Mouse (Mus musculus): ENCODE results near the gene Gpbp1.

The Gpbp1 gene

DNA sequence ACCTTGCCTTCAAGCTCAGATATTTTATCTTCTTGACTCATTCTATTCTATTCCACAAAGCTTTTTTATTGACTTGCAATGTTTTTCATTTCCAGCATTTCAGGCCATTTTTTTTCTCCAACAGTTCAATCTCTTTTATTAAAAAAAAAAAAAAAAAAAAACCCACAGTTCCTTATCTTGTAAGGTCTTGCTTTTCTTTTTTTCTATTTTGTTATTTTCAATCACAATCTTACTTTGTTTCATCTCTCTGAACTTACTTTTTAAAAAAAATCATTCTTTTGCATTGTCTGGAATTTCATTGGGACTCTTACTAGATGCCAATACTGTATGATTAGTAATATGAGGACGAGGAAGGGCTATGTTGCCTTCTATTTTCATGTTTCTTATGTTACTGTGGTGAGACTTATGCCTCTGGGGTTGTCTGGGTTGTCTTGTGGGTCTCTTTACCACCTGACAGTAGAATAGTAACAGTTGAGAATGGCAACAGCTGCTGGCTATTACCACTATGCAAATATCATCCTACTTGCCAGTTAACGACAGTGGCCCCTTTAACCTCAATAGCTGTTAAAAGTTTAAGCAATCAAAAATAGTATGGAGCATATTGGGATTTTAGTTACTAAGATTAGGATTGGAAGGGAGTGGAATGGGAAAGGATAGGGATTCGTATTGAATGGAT is 19.2 kb downstream of the Gpbp1 start:
- in situ Hi-C loops (cut with MboI; ENCODE audit: low sequenced_read_pairs) = loop anchor here (25.0 kb wide), 1 partner anchor 792 kb away; no protein-coding TSS in a partner anchor

DNA sequence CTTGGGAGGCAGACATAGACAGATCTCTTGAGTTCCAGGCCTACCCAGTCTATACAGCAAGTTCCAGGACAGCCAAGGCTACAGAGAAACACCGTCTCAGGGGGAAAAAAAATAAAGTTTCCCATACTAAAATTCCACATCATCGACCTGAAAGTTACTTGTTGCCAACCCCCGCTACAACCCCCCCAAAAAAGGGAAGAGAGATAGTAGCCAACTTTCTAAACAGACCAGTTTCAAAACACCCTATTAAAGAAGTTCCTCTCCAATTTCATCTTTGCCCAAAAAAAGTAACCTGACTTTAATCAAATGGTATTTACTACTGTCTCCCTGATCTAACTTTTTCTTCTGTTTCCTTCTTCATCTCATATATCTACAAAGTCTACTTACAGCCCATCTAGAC is 22.6 kb downstream of the Gpbp1 start:
- in situ Hi-C loops (cut with MboI; ENCODE audit: low sequenced_read_pairs) = loop anchor here (25.0 kb wide), 1 partner anchor 795 kb away; no protein-coding TSS in a partner anchor

DNA sequence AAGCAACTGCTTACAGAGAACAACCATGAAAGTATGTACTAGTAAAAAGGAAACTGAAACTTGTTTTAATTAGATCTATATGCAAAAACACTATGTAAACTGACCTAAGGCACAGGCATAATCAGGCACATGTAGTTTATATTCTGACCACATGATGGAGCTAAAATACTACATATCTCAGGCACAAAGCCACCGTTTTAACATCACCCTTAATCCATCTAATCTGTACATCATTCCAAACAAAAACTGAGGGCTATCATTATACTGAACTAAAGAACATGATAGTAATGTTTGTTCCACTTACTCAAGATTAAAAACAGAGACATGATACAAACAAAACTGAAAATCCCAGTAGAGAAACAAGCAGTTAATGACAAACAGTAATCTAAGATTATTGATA is 28.5 kb downstream of the Gpbp1 start:
- in situ Hi-C loops (cut with MboI; ENCODE audit: low sequenced_read_pairs) = loop anchor here (25.0 kb wide), 1 partner anchor 801 kb away; no protein-coding TSS in a partner anchor

DNA sequence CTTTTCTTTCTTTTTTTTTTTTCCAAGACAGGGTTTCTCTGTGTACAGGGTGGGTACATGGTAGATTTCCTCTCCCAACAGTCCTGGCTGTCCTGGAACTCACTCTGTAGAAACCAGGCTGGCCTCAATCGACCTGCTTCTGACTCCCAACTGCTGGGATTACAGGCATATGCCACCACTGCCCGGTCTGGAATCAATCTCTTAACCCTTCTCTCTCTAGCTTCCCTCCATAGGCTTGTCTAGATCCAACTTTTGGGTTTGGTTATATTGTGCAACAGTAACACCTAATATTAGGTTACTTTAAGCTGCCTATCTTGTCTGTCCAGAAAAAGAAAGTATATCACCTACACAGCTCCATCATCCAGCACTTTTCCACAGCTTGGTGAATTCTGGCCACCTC is 33.1 kb downstream of the Gpbp1 start:
- in situ Hi-C loops (cut with MboI; ENCODE audit: low sequenced_read_pairs) = loop anchor here (25.0 kb wide), 1 partner anchor 806 kb away; no protein-coding TSS in a partner anchor

DNA sequence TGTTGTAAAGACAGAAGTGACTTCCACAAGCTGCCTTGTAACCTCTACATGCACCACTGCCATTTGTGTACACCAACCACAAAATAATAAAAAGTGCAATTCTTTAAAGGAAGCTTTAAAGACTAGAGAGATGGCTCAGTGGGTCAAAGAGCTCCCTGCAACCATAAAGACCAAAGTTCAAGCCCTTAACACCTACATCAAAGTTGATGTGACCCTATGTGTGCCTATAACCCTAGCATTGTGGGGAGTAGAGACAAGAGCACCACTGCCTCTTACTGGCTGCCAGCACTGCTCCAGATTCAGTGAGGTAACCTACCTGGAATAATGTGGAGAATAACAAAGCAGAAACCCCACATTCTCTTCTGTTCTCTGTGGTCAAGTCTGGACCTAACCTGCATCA is 45.6 kb downstream of the Gpbp1 start:
- in situ Hi-C loops (cut with MboI; ENCODE audit: low sequenced_read_pairs) = no loop called here

DNA sequence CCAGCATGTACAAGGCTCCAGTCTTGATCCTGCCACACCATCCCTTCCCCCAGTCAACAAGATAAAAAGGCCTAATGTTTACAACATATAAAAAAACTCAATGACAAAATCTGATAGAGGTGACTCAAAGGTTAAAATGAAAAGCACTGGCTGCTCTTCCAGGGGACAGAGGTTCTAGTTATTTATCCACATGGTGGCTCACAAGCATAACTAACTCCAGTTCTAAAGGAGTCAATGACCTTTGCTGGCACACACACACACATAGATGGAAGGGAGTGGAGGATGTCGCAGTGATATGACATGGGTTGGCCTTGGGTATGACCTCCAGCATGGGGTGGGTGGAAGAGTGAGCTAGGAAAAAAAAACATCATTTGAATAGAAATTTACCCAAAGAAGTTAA is 58.7 kb downstream of the Gpbp1 start:
- in situ Hi-C loops (cut with MboI; ENCODE audit: low sequenced_read_pairs) = no loop called here

DNA sequence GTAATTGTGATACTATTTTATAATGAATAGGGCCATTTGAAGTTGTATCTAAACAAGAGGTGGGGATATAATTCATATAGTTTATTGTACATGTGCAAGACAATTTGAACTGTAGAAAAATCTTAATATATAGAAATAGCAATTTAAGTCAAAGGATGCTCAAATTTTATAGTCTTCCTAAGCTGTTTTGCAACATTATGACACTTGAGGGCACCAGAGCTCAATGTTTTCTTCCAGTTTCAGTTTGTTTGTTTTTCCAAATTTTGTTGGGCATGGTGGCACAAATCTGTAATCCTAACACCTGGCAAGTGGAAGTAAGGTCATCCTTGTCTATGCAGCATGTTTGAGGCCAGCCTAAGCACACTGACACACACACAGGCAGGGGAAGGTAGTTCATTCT is 68.6 kb downstream of the Gpbp1 start:
- in situ Hi-C loops (cut with MboI; ENCODE audit: low sequenced_read_pairs) = no loop called here

DNA sequence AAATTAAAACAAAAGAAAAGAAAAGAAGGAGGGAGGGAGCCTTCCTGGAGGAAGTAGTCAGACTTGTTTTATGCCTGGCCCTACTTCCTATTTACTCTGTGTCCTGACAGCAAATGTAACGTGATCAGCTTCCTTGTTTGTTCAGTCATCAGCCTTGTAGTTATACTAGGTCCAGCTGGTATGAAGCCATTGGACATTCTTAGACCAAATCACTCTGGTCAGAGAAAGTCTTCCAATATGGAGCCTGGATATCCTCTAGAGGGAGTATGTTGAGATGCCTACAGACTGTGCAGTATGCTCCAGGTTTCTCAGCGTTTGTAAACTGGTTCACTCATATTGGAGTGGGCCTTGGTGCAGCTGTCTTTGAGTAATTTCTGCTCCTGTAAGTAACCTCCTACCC is 71.8 kb downstream of the Gpbp1 start:
- in situ Hi-C loops (cut with MboI; ENCODE audit: low sequenced_read_pairs) = loop anchor here (10.0 kb wide), 2 partner anchors 453 to 1033 kb away; no protein-coding TSS in a partner anchor

DNA sequence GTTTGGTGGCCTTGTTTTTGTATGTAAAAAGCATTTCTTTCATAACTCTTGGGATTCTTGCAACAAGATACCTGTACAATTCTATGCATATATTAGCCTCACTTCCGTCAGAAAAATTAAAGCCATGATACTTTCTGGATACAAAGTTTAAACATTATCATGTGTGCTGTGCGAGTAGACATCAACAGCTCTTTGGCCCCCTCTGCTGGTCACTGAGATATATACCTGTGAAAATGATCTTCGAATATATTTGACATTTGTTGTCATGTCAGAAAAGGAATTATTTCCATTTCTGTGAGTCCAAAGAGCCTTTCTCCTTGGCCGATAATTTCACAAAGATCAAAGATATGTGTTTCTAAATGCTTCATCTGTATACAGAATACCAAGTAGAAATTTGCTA is 76.8 kb downstream of the Gpbp1 start:
- in situ Hi-C loops (cut with MboI; ENCODE audit: low sequenced_read_pairs) = loop anchor here (10.0 kb wide), 2 partner anchors 448 to 1028 kb away; no protein-coding TSS in a partner anchor

DNA sequence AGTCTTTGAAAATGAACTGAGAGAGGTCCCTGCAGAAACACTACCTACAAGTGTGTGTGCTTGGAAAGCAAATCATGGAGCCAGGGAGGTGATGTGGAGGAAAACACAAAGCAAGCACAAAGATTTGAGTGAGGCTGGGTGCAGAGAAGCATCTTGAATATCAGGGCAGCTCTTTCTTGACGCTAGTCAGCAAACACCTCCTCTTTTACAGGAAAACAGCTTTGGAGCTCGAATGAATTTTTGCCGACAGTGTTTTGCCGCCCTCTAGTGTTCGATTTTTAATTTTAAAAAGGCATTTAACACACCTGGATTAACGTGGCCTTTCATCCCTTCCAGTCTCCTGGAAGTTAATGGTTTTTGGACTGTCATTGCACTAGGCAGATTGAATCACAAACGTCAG is 79.1 kb downstream of the Gpbp1 start:
- in situ Hi-C loops (cut with MboI; ENCODE audit: low sequenced_read_pairs) = loop anchor here (10.0 kb wide), 2 partner anchors 446 to 1026 kb away; no protein-coding TSS in a partner anchor

DNA sequence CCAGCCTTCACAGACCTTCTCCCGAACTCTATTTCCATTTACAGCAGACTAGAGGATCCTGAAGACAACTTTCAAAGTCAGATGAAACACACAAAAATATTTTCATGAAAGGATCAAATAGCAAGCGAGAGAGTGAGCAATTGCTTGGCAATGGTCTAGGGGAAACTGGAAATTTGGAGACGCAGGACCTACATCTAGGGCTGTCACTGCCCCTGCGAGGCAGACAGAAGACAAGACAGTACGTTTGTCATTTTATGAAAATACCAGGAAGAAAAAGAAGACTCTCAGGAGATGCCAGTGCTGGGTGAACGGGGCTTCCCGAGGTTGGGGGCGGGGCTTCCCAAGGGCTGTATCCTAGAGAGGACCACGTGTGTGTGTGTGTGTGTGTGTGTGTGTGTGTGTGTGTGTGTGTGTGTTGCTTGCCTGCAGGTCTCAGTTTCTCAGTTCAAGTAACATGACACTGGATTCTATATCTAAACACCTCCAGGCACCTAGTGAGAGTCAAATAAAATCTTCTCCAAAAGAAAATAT is 83.0 kb downstream of the Gpbp1 start:
- in situ Hi-C loops (cut with MboI; ENCODE audit: low sequenced_read_pairs) = no loop called here

DNA sequence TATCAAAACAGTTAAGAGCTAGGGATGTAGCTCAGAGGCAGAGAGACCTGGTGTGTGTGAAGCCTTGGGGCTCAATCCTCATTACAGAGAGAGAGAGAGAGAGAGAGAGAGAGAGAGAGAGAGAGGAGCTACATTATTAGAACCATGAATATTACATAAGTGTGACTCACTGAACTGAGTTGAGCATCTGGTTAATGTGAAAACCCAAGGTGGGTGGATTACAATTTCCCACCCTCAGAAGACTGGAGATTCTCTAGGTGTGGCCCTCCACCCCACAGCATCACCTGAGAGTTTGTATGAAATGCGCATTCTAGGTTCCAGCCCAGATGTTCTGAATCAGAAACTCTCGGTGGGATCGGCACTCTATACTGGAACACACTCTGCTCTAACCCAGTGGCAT is 84.0 kb downstream of the Gpbp1 start:
- in situ Hi-C loops (cut with MboI; ENCODE audit: low sequenced_read_pairs) = no loop called here

DNA sequence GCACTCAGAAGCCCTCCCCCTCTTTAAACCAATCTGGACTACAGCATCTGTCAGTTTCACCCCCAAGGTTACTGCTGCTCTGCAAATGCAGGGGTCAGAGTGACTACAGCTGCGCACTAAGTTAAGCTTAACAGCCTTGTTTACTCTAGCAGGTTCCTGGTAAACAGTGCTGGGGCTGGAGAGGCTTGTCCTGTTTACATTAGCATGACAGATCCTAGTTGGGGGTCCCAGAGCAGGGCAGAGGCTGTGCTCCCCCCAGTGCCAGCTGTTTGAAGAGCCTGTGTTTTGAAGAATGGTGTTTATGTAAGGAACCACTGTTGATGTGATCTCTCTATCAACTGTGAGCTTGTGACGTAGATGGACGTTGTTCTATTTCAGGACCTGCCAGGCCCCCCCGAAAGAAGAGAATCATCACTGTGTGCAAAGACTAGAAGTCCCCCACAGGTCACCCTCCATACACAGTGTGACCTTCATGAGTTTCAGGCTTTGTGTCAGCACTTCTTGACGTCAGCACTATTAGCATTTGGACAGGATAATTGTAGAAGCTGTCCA is 92.2 kb downstream of the Gpbp1 start:
- in situ Hi-C loops (cut with MboI; ENCODE audit: low sequenced_read_pairs) = no loop called here

DNA sequence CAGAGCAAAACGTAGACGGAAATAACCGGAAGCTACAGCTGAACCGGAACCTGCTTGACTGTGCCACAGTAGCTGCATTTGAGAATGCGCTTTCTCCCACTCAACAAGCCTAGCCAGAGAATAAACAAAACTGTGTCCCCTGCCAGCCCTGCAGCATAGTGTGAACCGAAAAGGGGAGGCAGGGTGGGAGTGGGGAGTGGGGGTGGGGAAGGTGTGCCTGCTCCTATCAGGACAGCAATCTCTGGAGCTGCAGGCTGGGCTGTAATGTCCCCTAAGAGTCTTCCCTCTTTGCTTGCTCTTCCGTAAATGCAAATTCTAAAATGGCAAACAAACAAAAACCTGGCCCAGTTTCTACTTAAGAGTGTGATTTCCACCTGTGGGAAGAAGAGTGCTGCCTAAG is 92.8 kb downstream of the Gpbp1 start:
- in situ Hi-C loops (cut with MboI; ENCODE audit: low sequenced_read_pairs) = no loop called here

DNA sequence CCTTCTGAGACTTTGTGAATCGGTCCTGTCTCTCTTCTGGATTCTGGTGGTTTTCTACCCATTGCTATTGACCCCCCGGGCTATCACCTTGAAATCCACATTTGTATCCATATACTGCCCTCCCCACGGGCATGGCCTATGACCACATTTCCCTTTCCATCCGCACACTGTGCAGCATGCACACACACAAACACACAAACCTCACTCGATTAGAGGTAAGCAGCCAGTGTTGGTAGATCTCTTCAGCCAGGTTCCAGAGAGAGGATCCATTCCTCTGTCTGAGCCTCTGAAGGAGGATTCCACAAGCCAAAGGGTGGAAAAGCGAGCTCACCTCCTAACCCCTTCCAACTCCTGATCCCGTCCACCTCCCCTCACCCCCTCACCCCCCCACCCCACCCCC is 94.4 kb downstream of the Gpbp1 start:
- in situ Hi-C loops (cut with MboI; ENCODE audit: low sequenced_read_pairs) = no loop called here

DNA sequence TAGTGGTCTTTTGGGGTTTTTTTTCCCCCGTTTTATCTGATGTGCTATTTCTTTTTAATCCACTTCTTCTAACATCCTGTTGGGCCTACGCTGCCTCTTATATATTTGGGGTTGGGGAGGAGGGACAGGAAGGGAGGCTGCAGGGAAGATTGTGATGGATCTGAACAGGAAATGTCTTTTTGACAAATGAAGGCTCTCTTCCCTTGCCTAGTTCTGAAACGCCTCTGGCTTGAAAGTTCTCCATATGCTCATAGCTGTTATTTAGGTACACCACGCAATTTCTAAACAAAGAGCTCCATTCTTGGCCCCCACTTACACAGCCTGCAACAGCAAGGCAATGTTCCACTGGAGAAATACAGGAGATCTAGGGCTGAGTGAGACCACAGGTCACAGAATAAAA is 95.0 kb downstream of the Gpbp1 start:
- in situ Hi-C loops (cut with MboI; ENCODE audit: low sequenced_read_pairs) = no loop called here

DNA sequence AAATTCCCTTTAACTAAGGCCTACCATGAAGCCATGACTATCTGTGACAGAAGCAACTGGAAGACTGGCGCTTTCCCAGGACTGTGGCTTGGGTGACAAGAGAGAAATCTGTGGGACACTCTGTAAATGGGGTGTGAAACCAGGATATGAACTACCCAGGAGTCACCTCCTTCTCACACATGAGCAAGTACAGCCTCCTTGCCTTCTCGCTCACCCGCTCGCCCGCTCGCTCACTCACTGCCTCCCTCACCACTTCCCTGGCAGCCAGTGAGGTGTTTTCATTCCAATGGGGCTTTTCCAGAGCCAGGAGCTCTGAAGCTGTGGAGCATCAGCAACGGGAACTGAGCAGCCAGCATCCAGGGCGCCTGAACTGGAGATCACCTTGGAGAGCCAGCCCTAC is 95.6 kb downstream of the Gpbp1 start:
- in situ Hi-C loops (cut with MboI; ENCODE audit: low sequenced_read_pairs) = no loop called here

DNA sequence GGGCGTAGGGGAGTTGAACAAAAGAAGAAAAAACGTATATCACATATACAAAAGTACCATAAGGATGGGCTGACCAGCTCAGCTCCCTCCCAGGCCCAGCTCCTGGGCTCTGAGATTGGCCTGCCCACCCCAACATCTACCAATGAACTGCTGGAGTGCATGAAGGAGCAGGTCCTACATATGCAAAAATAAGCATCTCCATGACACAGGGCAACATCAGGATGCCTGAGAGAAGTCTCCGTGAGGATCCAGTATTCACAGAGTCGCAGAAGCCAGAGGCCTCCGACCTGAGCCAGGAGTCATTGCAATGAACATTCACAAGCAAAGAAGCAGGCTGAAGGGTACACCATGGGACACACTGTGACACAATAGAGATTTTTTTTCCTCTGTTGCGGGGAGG is 96.5 kb downstream of the Gpbp1 start:
- in situ Hi-C loops (cut with MboI; ENCODE audit: low sequenced_read_pairs) = no loop called here

DNA sequence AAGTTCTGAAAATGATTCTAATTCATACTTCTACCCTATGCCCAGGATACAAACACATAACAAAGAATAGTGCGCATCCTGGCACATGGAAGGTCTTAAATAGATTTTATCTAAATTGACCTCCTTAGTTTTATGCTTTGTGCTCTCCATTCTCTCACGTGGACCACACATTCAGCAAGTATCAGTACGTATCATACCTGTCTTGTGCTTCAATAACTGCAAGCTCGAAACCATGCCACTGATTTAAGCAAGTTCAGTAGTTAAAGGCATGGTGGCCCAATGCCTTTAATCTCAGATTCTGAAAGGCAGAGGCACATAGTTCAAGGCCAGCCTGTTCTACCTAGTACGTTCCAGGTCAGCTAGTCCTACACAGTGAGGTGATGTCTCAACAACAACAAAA is 98.5 kb downstream of the Gpbp1 start:
- in situ Hi-C loops (cut with MboI; ENCODE audit: low sequenced_read_pairs) = no loop called here

DNA sequence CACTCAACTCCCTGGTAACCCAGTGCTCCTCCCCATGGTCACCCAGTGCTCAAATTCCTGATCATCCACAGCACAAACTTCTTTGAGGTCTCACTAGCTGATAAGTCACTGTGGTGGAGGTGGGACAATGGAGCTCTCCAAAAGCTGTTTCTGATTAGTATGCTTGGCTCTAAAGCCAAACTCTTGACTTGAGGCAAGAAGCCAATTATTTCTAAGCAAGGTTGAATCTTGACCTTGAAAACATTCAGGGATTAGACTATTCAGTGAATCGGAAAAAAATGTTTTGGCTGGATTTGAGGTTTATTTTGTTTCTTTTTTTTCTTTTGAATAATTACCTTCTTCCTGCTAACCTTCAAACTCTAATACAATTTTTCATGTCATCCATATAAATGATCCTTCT is 98.9 kb downstream of the Gpbp1 start:
- in situ Hi-C loops (cut with MboI; ENCODE audit: low sequenced_read_pairs) = no loop called here

DNA sequence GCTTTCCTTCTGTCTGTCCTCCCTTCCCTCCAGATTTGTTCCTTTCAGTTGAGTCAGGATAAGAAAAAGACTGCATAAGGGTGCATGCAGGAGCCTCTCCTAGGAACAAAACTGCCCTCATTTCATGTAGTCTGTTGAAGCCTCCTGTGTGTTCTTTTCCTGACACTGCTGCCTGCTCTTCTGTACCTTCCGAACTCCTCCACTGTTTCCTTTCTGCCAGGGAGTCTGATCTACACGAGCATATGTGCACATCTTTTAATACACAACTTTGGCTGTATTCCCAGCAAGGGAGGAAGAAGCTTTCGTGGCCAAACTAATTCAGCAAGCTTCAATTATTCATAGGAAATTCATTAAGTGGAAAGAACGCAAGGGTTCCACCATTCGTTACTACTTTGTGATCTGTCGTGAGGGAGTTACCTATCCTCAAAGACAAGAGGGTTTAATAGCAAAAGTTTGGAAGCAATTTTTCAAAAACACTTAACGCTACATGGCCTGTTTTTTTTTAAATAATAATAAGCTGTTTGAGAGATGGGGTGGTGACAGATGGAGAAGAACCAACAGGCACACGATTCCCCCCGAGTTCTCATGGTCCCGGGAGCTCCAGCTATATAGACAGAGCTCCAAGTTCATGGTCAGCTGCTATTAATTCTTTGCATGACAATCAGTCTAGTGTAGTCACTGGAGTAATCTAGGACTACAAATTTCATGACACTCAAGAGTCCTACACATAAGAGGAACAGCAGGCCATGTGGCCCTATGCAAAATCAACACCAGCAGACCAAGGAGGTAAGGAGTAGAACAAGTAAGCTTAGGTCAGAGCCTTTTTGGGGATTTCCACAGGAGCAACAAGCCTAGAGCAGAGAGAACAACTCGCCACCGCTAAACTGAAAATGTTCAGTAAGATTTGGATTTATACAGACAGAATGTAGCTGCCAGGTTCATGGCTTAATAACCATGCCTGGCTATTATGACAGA is 105.6 kb downstream of the Gpbp1 start:
- in situ Hi-C loops (cut with MboI; ENCODE audit: low sequenced_read_pairs) = no loop called here
